Mouse (Mus musculus) forebrain, embryonic 15.5 days (tissue): ENCODE data around the gene Rfng. TPM values are rescaled to one million over a fixed set of nuclear protein-coding genes. Genes with fewer than 3 reads are reported as not detected.
"Not testable (repeated sequence)": the region's sequence is repeated elsewhere in the genome, so short reads cannot be mapped to it uniquely, and the experiment has no call there.

Source experiments
- ATAC-seq: fragments of 200-750 bp; cut with Nextera tagmentation; replicated peaks from 2 replicates; pipeline ENCODE4 v1.8.0; 2017; ENCODE audit warnings: mild to moderate bottlenecking, moderate TSS enrichment, moderate library complexity
- H3K27ac ChIP-seq: fragments of 300-500 bp; sonication (generic); replicated peaks from 2 replicates; pipeline ENCODE4 v1.5.1; 2015; ENCODE audit warnings: mild to moderate bottlenecking, inconsistent platforms
- H3K27me3 ChIP-seq: fragments of 300-500 bp; sonication (generic); 2 replicates; pipeline ENCODE4 v1.6.1; 2015; ENCODE audit warnings: inconsistent platforms
- H3K36me3 ChIP-seq: fragments of 300-500 bp; sonication (generic); 2 replicates; pipeline ENCODE4 v1.6.1; 2015; ENCODE audit warnings: mild to moderate bottlenecking, inconsistent platforms
- H3K4me1 ChIP-seq: fragments of 300-500 bp; sonication (generic); 2 replicates; pipeline ENCODE4 v1.6.1; 2015; ENCODE audit warnings: inconsistent platforms
- H3K4me2 ChIP-seq: fragments of 300-500 bp; sonication (generic); replicated peaks from 2 replicates; pipeline ENCODE4 v1.6.1; 2015; ENCODE audit warnings: mild to moderate bottlenecking, inconsistent platforms
- H3K4me3 ChIP-seq: fragments of 300-500 bp; sonication (generic); 2 replicates; pipeline ENCODE4 v1.5.1; 2015; ENCODE audit warnings: mild to moderate bottlenecking, inconsistent platforms
- H3K9ac ChIP-seq: fragments of 300-500 bp; sonication (generic); replicated peaks from 2 replicates; pipeline ENCODE4 v1.6.1; 2015; ENCODE audit warnings: mild to moderate bottlenecking, inconsistent platforms
- H3K9me3 ChIP-seq: fragments of 300-500 bp; sonication (generic); 2 replicates; pipeline ENCODE4 v1.6.1; 2016; ENCODE audit warnings: inconsistent platforms
- WGBS: fragments of 180-500 bp; shearing (Covaris S2); methylation state at CpG from one replicate; pipeline ENCODE4 v1.1.7; 2015; ENCODE audit warnings: mixed read lengths; 5-methylcytosine and 5-hydroxymethylcytosine counted together
- polyA plus RNA-seq: library from polyadenylated mRNA; unstranded; fragments of >200 nt; fragmentation: Nextera tagmentation; extraction: Ambion mirVana; gene quantifications from 2 replicates; pipeline ENCODE4 v1.2.1, GENCODE M21; 2015

The Rfng gene
- polyA plus RNA-seq, 1 experiment from 2014 or later = 88.5 TPM

- no peak for ATAC-seq
- H3K27ac ChIP-seq = no peak overlapping the region
- H3K4me1 ChIP-seq = 0 out of 2 replicates have a peak, but pooled peaks cover 3% of the 10 kb centered on the region
- H3K4me2 ChIP-seq = no peak overlapping the region
- H3K36me3 ChIP-seq = peaks cover 50% of the 10 kb centered on the region
- H3K9me3 ChIP-seq = no peaks in the 10 kb centered on the region
- H3K27me3 ChIP-seq = no peaks in the 10 kb centered on the region
- no peak overlapping the region for H3K4me3 ChIP-seq
- H3K9ac ChIP-seq = no peak overlapping the region
- 77% methylated on average over 4 of the region's 4 CpGs for WGBS
Observed at GRCm38 (mm10) chr11:120804769-120805168, 20.8 kb upstream of the Rfng start.

DNA sequence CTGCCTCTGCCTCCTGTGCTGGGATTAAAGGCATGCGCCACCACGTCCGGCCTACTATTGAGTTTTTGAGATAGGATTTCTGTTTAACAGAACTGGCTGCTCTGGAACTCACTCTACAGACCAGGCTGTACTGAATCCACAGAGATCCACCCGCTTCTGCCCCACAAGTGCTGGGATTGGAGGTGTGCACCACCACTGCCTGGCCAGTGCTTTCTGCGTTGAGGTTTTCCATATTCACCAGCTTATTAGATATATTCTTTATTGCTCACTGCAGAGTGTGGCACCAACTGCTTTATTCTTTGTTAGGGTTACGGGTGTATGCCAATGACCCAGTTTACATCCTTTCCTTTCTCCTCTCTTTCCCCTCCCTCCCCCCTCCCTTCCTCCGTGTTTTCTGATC is 20.3 kb upstream of the Rfng start:
- no peak overlapping the region for H3K4me3 ChIP-seq
- ATAC-seq = no peak
- no peak overlapping the region for H3K9ac ChIP-seq
- no peak overlapping the region for H3K27ac ChIP-seq
- 79% methylated on average over 7 of the region's 7 CpGs for WGBS
- H3K4me2 ChIP-seq = no peak overlapping the region
- H3K27me3 ChIP-seq = no peaks in the 10 kb centered on the region
- H3K4me1 ChIP-seq = 0 out of 2 replicates have a peak, but pooled peaks cover 6% of the 10 kb centered on the region
- no peaks in the 10 kb centered on the region for H3K9me3 ChIP-seq
- H3K36me3 ChIP-seq = peaks cover 45% of the 10 kb centered on the region

- H3K9ac ChIP-seq = peak overlapping the region; percentile 11; the same call in 1 of the 2 replicates
- H3K4me2 ChIP-seq = no peak overlapping the region
Observed at GRCm38 (mm10) chr11:120800061-120800904, 16.3 kb upstream of the Rfng start.

DNA sequence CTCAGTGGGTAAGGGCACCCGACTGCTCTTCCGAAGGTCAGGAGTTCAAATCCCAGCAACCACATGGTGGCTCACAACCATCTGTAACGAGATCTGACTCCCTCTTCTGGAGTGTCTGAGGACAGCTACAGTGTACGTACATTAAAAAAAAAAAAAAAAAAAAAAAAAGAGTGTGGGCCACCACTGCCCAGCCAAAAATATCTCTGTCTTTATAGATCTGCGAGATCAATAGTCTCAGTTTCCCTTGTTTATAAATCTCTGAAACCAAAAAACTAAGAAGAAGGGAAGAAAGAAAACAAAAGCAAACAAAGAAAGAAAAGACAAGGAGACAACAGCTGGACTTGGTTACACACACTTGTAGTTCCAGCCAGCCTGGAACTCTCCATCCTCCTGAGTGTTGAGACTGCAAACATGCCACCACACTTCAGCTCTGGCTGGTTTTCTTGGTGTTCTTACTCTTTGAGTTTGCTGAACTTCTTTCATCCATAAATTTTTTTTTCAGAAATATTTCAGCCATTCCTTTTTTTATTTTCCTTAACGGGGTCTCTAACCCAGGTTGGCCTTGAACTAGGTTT is 15.4 kb upstream of the Rfng start:
- Histone ChIP-seq H3K4me3 (no peak overlapping the region), H3K4me1 (peaks cover 25% of the 10 kb centered on the region), H3K27me3 (no peaks in the 10 kb centered on the region), H3K9ac (no peak overlapping the region), H3K36me3 (no peaks in the 10 kb centered on the region), H3K27ac (peak overlapping the region; percentile 25; the same call in 1 of the 2 replicates), H3K9me3 (no peaks in the 10 kb centered on the region), H3K4me2 (no peak overlapping the region)
- no peak for ATAC-seq
- 70% methylated on average over 6 of the region's 6 CpGs for whole genome bisulfite sequencing

More at GRCm38 (mm10) chr11:120800061-120800904, 16.3 kb upstream of the Rfng start:
- Histone ChIP-seq H3K4me3 (no peak overlapping the region), H3K27ac (peak overlapping the region; percentile 25; the same call in 1 of the 2 replicates), H3K9me3 (no peaks in the 10 kb centered on the region), H3K36me3 (peaks cover 5% of the 10 kb centered on the region), H3K4me1 (peaks cover 18% of the 10 kb centered on the region), H3K27me3 (no peaks in the 10 kb centered on the region)
- WGBS = 11% methylated on average over 10 of the region's 10 CpGs
- peak; percentile 49; the same call in 1 of the 2 replicates for ATAC-seq

DNA sequence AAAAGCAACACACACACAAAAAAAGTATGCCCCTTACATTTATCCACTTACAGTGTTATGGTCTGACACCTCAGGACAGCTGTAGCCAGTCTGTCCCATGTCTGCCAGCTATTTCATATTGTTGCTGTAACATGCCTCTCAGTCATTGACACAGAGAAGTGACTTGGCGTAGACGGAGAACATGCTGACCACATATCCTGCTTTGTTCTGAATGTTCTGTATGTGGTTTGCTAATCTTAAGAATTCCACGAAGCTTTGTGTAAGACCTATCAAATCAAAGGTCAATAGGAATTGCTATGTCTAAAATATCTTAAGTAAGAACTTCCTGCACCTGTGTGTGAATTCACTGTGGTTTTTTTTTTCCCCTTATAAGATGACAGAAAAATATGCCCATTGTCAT is 14.2 kb upstream of the Rfng start:
- Histone ChIP-seq H3K4me2 (no peak overlapping the region), H3K4me1 (peaks cover 25% of the 10 kb centered on the region), H3K9ac (no peak overlapping the region), H3K36me3 (peaks cover 9% of the 10 kb centered on the region; the same call in 1 of the 2 replicates), H3K9me3 (no peaks in the 10 kb centered on the region), H3K4me3 (no peak overlapping the region), H3K27me3 (no peaks in the 10 kb centered on the region), H3K27ac (no peak overlapping the region)
- 92% methylated on average over 3 of the region's 3 CpGs for WGBS
- no peak for ATAC-seq

GRCm38 (mm10) chr11:120796614-120796946 is 12.6 kb upstream of the Rfng start:
- WGBS = 21% methylated on average over 8 of the region's 8 CpGs
- Histone ChIP-seq H3K36me3 (peaks cover 25% of the 10 kb centered on the region), H3K27me3 (no peaks in the 10 kb centered on the region), H3K4me3 (peak overlapping the region; percentile 87), H3K4me2 (peak overlapping the region; percentile 44), H3K4me1 (peaks cover 25% of the 10 kb centered on the region), H3K9ac (peak overlapping the region; percentile 41; the same call in 1 of the 2 replicates), H3K9me3 (no peaks in the 10 kb centered on the region), H3K27ac (peak overlapping the region; percentile 88)
- no peak for ATAC-seq

DNA sequence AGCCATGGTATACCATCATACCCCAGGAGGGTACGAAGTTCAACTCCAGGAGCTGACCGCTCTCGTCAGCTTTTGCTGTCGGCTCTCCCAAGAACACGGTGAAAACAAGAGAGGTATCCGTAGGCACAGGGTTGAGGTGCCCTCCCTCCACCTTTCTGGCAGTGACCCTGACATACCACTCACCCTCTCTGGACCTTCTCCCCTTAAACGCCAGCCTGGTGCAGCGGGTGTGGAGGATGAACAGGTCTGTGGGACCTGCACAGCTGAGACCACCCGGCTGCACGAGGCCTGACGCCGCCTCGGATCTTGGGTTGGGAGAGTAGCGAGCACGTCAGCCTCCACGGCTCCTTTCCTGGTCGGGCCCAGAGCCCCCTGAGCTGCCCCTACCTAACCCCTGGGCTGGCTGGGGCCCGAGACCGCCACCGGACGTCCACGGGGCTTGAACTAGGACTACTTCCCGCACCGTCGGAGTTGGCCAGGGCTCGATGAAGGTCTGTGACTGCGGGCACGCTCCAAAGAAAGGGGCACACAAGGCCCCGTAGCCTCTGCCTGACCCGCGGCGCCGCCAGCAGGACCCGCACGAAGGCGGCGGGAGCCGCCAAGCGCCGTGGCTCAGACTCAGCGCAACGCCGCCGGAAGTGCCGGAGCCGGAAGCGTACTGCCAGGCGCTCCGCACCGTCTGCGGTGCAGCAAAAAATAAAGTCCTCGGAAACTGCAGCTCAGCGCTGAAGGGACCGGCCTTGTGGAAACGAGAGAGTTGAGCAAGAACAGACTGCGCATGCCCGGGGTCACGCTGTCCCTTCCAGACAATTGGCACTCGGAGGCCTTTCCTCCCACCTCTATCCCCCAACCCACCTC is 12.0 kb upstream of the Rfng start, which contains the start of gene Dus1l:
Dus1l (minus strand) TSS at position 648 of the 858 bp plus-strand sequence.
- H3K36me3 ChIP-seq = peaks cover 29% of the 10 kb centered on the region
- H3K4me1 ChIP-seq = peaks cover 25% of the 10 kb centered on the region
- 2% methylated on average over 59 of the region's 59 CpGs for WGBS
- H3K9me3 ChIP-seq = no peaks in the 10 kb centered on the region
- H3K4me3 ChIP-seq = peak within 1 kb of the TSS; percentile 87
- H3K27ac ChIP-seq = peak within 1 kb of the TSS; percentile 88
- ATAC-seq = peak; percentile 90
- no peaks in the 10 kb centered on the region for H3K27me3 ChIP-seq
- peak within 1 kb of the TSS; percentile 93 for H3K9ac ChIP-seq
- peak within 1 kb of the TSS; percentile 95 for H3K4me2 ChIP-seq

DNA sequence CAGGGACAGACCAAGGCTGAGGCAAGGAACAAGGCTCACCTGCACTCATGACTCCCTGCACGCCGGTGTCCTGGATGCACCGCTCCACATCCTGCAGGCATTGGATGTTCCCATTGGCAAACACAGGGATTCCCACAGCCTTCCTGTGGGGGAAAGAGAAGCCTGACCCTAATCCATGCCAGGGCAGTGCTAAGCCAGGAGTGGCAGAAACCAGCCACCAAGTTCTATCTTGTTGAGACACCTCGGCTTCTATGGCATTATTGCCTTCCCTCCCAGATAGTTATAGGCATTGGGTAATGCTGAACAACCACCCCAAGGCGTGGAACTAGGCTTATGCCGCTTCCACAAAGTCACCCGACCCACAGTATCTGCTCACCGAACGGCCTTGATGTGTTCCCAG is 8.6 kb upstream of the Rfng start:
- H3K27me3 ChIP-seq = no peaks in the 10 kb centered on the region
- peaks cover 19% of the 10 kb centered on the region for H3K4me1 ChIP-seq
- H3K36me3 ChIP-seq = peaks cover 59% of the 10 kb centered on the region
- H3K4me3 ChIP-seq = no peak overlapping the region
- no peak overlapping the region for H3K9ac ChIP-seq
- H3K4me2 ChIP-seq = no peak overlapping the region
- WGBS = 97% methylated on average over 9 of the region's 9 CpGs
- no peak overlapping the region for H3K27ac ChIP-seq
- no peak for ATAC-seq
- no peaks in the 10 kb centered on the region for H3K9me3 ChIP-seq

- H3K9ac ChIP-seq = no peak overlapping the region
- no peak for ATAC-seq
Observed at GRCm38 (mm10) chr11:120789810-120790209, 5.8 kb upstream of the Rfng start.

DNA sequence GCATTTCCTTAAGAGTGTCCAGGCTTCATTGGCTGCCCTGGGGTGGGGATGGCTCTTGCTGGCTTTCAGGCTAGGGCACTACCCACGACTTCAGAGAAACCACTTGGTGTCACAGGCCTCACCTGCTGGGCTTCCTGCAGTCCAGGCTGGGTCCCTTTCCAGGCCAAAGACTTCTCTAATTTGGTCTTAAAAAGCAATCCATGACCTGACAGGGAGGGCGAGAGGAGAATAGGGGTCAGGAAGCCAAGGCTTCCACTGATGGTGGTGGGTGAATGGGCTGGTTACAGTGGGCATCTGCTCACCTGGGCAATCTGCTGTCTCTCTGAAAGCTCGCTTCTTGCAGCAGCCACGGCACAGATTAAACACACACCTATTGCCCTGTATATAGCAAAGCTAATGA is 5.3 kb upstream of the Rfng start:
- Histone ChIP-seq H3K4me1 (peaks cover 16% of the 10 kb centered on the region), H3K4me3 (no peak overlapping the region), H3K27me3 (no peaks in the 10 kb centered on the region), H3K27ac (no peak overlapping the region), H3K9me3 (no peaks in the 10 kb centered on the region), H3K9ac (no peak overlapping the region), H3K36me3 (peaks cover 73% of the 10 kb centered on the region), H3K4me2 (no peak overlapping the region)
- WGBS = 89% methylated on average over 4 of the region's 4 CpGs
- no peak for ATAC-seq

More at GRCm38 (mm10) chr11:120789810-120790209, 5.8 kb upstream of the Rfng start:
- peaks cover 73% of the 10 kb centered on the region for H3K36me3 ChIP-seq
- no peaks in the 10 kb centered on the region for H3K27me3 ChIP-seq
- H3K27ac ChIP-seq = no peak overlapping the region
- H3K4me3 ChIP-seq = no peak overlapping the region
- no peak overlapping the region for H3K4me2 ChIP-seq
- peaks cover 15% of the 10 kb centered on the region for H3K4me1 ChIP-seq
- WGBS = 82% methylated on average over 3 of the region's 3 CpGs
- H3K9me3 ChIP-seq = no peaks in the 10 kb centered on the region

GRCm38 (mm10) chr11:120788460-120788859 is 4.5 kb upstream of the Rfng start:
- not testable (repeated sequence) for H3K9ac ChIP-seq, H3K4me2 ChIP-seq, ATAC-seq, H3K27me3 ChIP-seq, H3K27ac ChIP-seq, H3K4me3 ChIP-seq, H3K9me3 ChIP-seq
- Histone ChIP-seq H3K36me3 (peaks cover 67% of the 10 kb centered on the region), H3K4me1 (peaks cover 18% of the 10 kb centered on the region)
- WGBS = 91% methylated on average over 10 of the region's 10 CpGs
